Mouse (Mus musculus): ENCODE measurements around the gene Cd68. TPM values are rescaled to one million over a fixed set of nuclear protein-coding genes. Genes with fewer than 3 reads are reported as not detected.

The Cd68 gene
- polyA plus RNA-seq, 1 experiment from 2014 or later = 5.2 TPM

DNA sequence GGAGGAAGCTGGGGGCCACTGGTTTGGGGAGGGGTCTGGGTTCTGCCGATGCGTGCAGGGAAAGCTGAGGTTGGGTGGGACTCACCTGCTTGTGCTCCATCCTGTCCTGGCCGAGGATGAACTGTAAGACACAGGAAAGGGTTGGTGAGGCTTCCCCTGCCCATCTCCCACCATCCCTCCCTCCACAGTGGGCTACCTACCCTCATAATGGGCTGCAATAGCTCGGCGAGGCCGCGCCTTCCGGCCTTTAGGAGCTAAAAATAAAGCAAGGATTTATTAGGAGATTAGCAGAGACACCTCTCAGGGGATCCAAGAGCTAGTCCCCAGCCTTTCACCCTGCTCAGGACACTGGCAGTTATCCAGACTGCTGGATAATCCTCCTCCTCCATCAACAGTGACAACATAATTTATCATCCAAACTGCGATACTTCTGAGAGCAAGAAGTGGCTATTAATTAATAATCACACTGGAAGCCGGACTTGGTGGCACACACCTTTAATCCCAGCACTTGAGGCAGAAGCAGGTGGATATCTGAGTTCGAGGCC lies 27.5 kb upstream of the Cd68 start:
- H3K4me3 ChIP-seq = no peak overlapping the region
- no peak overlapping the region for H3K9ac ChIP-seq
- H3K4me1 ChIP-seq (replicated peaks) = peaks cover 14% of the 10 kb centered on the region
- H3K27me3 ChIP-seq (replicated peaks) = no peaks in the 10 kb centered on the region
- H3K4me2 ChIP-seq = no peak overlapping the region
- no peak for ATAC-seq (ENCODE audit: insufficient number of reproducible peaks, low FRiP score)
- no peak overlapping the region for H3K27ac ChIP-seq (ENCODE audit: poor library complexity, severe bottlenecking)
- H3K36me3 ChIP-seq = no peaks in the 10 kb centered on the region
- 0 out of 2 replicates have a peak, but pooled peaks cover under 1% of the 10 kb centered on the region for H3K9me3 ChIP-seq (replicated peaks)
- 57% methylated on average over 11 of the region's 11 CpGs for WGBS

- Histone ChIP-seq H3K27ac (ENCODE audit: poor library complexity, severe bottlenecking) (no peak overlapping the region), H3K4me2 (no peak overlapping the region), H3K36me3 (no peaks in the 10 kb centered on the region), H3K9me3 (replicated peaks) (no peaks in the 10 kb centered on the region), H3K4me3 (no peak overlapping the region), H3K4me1 (replicated peaks) (peaks cover 14% of the 10 kb centered on the region), H3K9ac (no peak overlapping the region), H3K27me3 (replicated peaks) (no peaks in the 10 kb centered on the region)
- whole genome bisulfite sequencing = 89% methylated on average over 6 of the region's 6 CpGs
- no peak for ATAC-seq (ENCODE audit: insufficient number of reproducible peaks, low FRiP score)
These were observed 26.9 kb upstream of the Cd68 start for GRCm38 (mm10) chr11:69692863-69693262.

GRCm38 (mm10) chr11:69692196-69692811 lies 26.4 kb upstream of the Cd68 start:
- H3K27me3 ChIP-seq (replicated peaks) = no peaks in the 10 kb centered on the region
- no peak overlapping the region for H3K4me2 ChIP-seq
- no peaks in the 10 kb centered on the region for H3K36me3 ChIP-seq
- peaks cover 14% of the 10 kb centered on the region for H3K4me1 ChIP-seq (replicated peaks)
- no peak for ATAC-seq (ENCODE audit: insufficient number of reproducible peaks, low FRiP score)
- no peak overlapping the region for H3K27ac ChIP-seq (ENCODE audit: poor library complexity, severe bottlenecking)
- no peaks in the 10 kb centered on the region for H3K9me3 ChIP-seq (replicated peaks)
- WGBS = 62% methylated on average over 9 of the region's 9 CpGs
- H3K4me3 ChIP-seq = no peak overlapping the region
- H3K9ac ChIP-seq = no peak overlapping the region

- H3K9ac ChIP-seq = no peak overlapping the region
- 89% methylated on average over 1 of the region's 1 CpGs for WGBS
- no peaks in the 10 kb centered on the region for H3K36me3 ChIP-seq
- H3K9me3 ChIP-seq (replicated peaks) = no peaks in the 10 kb centered on the region
- ATAC-seq (ENCODE audit: insufficient number of reproducible peaks, low FRiP score) = no peak
- H3K4me3 ChIP-seq = no peak overlapping the region
- peaks cover 27% of the 10 kb centered on the region for H3K4me1 ChIP-seq (replicated peaks)
- no peaks in the 10 kb centered on the region for H3K27me3 ChIP-seq (replicated peaks)
- no peak overlapping the region for H3K27ac ChIP-seq (ENCODE audit: poor library complexity, severe bottlenecking)
- no peak overlapping the region for H3K4me2 ChIP-seq
These were observed 23.9 kb upstream of the Cd68 start for GRCm38 (mm10) chr11:69689891-69690290.

DNA sequence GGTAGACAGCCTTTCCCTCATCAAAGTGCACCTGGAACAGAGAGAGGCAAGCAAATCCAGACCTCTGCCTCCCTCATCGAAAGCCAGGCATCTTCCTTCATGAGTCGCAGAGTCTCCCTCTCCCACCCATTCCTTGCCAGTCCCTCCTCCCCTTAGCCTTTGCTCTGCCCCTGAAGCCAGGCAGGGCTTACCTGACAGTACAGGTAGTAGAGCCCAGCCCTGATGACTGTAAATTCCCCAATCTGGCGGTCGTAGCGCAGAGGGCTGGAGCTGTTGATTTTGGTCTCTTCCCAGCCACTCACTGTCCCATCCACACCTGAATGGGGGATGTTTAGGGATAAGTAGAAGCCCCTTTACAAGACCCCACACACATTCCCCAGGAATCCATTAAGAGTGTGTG lies 21.1 kb upstream of the Cd68 start:
- H3K9ac ChIP-seq = peak overlapping the region; percentile 29; the same call in 1 of the 2 replicates
- 47% methylated on average over 5 of the region's 5 CpGs for WGBS

DNA sequence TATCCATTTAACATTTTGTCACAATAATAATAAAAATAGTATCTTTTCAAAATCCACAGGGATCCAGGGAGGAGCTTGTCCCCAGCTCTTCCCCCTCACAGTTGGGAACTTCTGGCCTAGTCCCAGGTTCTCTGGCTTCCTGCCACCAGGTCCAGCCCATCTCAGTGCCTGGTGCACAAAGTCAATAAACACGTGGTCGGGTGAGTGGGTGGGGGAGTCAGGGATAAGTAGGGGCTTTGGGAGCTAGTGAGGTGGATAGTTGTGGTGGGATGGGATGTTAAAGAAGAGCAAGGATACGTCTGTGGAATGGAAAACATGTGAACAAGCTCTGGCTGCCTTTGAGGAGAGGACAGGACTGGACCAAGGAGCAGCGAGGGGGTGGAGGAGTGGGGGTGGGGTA lies 20.4 kb upstream of the Cd68 start:
- peaks cover 29% of the 10 kb centered on the region for H3K4me1 ChIP-seq (replicated peaks)
- H3K27ac ChIP-seq (ENCODE audit: poor library complexity, severe bottlenecking) = no peak overlapping the region
- H3K27me3 ChIP-seq (replicated peaks) = no peaks in the 10 kb centered on the region
- H3K4me3 ChIP-seq = no peak overlapping the region
- no peaks in the 10 kb centered on the region for H3K36me3 ChIP-seq
- 11% methylated on average over 4 of the region's 4 CpGs for WGBS
- H3K9me3 ChIP-seq (replicated peaks) = no peaks in the 10 kb centered on the region
- no peak overlapping the region for H3K4me2 ChIP-seq
- ATAC-seq (ENCODE audit: insufficient number of reproducible peaks, low FRiP score) = no peak
- peak overlapping the region; percentile 29; the same call in 1 of the 2 replicates for H3K9ac ChIP-seq

More for the DNA sequence above, 21.1 kb upstream of the Cd68 start:
- Histone ChIP-seq H3K9me3 (replicated peaks) (no peaks in the 10 kb centered on the region), H3K4me3 (no peak overlapping the region), H3K27me3 (replicated peaks) (no peaks in the 10 kb centered on the region), H3K27ac (ENCODE audit: poor library complexity, severe bottlenecking) (no peak overlapping the region), H3K36me3 (no peaks in the 10 kb centered on the region), H3K4me2 (no peak overlapping the region), H3K4me1 (replicated peaks) (peaks cover 29% of the 10 kb centered on the region)
- ATAC-seq (ENCODE audit: insufficient number of reproducible peaks, low FRiP score) = no peak

DNA sequence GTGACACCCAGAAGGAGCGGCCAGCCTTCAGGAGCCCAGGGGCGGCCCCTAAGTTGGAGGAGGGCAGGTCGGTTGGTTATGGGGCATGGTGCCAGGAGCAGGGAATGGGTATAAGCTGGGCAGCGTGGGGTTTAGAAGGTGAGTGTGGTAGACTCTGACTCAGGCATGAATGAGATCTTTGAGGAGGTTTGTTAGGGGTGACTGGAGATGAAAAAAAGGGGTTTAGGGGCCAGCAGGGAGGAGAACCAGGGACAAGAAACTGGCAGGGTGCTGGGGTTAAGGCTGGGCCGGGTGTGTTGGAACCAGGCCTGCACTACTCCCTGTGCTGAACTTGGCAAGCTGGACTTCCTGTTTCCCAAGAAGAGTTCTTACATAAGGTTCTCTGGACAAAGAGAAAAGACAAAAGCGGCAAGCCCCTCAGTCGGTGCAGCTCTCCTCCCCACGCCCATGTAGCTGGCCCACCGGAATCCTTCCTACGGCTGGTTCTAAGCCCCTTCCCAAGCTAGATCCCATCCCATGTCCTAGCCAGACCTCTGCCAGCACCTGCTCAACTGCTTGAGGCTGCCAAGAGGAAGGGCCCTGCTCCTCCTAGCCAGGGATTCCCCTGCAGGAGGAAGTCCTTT lies 19.7 kb upstream of the Cd68 start, which contains the start of gene Tnfsf13:
Tnfsf13 (minus strand) TSS at position 259 of the 623 bp plus-strand sequence.
- H3K27me3 ChIP-seq (replicated peaks) = no peaks in the 10 kb centered on the region
- H3K4me2 ChIP-seq = peak within 1 kb of the TSS; percentile 30; the same call in 1 of the 2 replicates
- no peaks in the 10 kb centered on the region for H3K36me3 ChIP-seq
- ATAC-seq (ENCODE audit: insufficient number of reproducible peaks, low FRiP score) = no peak
- peak within 1 kb of the TSS; percentile 29; the same call in 1 of the 2 replicates for H3K9ac ChIP-seq
- H3K27ac ChIP-seq (ENCODE audit: poor library complexity, severe bottlenecking) = peak within 1 kb of the TSS; percentile 77
- 64% methylated on average over 10 of the region's 10 CpGs for WGBS
- peaks cover 34% of the 10 kb centered on the region for H3K4me1 ChIP-seq (replicated peaks)
- no peaks in the 10 kb centered on the region for H3K9me3 ChIP-seq (replicated peaks)
- no peak within 1 kb of the TSS for H3K4me3 ChIP-seq

- Histone ChIP-seq H3K9ac (no peak overlapping the region), H3K4me1 (replicated peaks) (peaks cover 41% of the 10 kb centered on the region), H3K4me2 (no peak overlapping the region), H3K36me3 (peaks cover 5% of the 10 kb centered on the region), H3K27ac (ENCODE audit: poor library complexity, severe bottlenecking) (peak overlapping the region; percentile 51; the same call in 1 of the 2 replicates), H3K4me3 (no peak overlapping the region), H3K27me3 (replicated peaks) (no peaks in the 10 kb centered on the region), H3K9me3 (replicated peaks) (no peaks in the 10 kb centered on the region)
- ATAC-seq (ENCODE audit: insufficient number of reproducible peaks, low FRiP score) = no peak
- WGBS = 80% methylated on average over 6 of the region's 6 CpGs
These were observed 19.0 kb upstream of the Cd68 start for GRCm38 (mm10) chr11:69684936-69685335.

GRCm38 (mm10) chr11:69684128-69684745 lies 18.3 kb upstream of the Cd68 start:
- no peaks in the 10 kb centered on the region for H3K27me3 ChIP-seq (replicated peaks)
- 79% methylated on average over 12 of the region's 12 CpGs for WGBS
- H3K4me1 ChIP-seq (replicated peaks) = peaks cover 47% of the 10 kb centered on the region
- no peaks in the 10 kb centered on the region for H3K9me3 ChIP-seq (replicated peaks)
- H3K27ac ChIP-seq (ENCODE audit: poor library complexity, severe bottlenecking) = no peak overlapping the region
- H3K36me3 ChIP-seq = peaks cover 12% of the 10 kb centered on the region
- H3K4me3 ChIP-seq = no peak overlapping the region
- no peak for ATAC-seq (ENCODE audit: insufficient number of reproducible peaks, low FRiP score)
- H3K4me2 ChIP-seq = no peak overlapping the region
- H3K9ac ChIP-seq = no peak overlapping the region

DNA sequence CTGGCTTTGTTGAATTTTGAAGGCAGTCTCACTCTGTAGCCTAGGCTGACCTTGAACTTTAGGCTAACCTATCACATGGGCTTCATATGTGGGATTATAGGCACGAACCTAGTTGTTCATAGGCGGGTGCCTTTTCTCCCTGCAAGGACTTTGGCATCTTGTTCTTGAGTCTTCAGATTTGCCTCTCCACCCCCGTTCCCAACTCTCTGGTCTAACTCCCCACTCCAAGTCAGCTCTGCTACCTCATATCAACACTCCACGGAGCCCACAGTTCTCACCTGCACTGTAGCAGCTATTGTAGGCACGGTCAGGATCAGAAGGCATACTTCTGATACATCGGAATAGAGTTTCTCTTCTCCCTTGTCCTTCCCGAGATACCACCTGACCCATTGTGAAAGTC lies 17.6 kb upstream of the Cd68 start:
- 69% methylated on average over 7 of the region's 7 CpGs for WGBS
- no peak overlapping the region for H3K27ac ChIP-seq (ENCODE audit: poor library complexity, severe bottlenecking)
- no peak overlapping the region for H3K4me3 ChIP-seq
- H3K9me3 ChIP-seq (replicated peaks) = no peaks in the 10 kb centered on the region
- no peak overlapping the region for H3K4me2 ChIP-seq
- H3K27me3 ChIP-seq (replicated peaks) = no peaks in the 10 kb centered on the region
- no peak for ATAC-seq (ENCODE audit: insufficient number of reproducible peaks, low FRiP score)
- peaks cover 18% of the 10 kb centered on the region for H3K36me3 ChIP-seq
- peaks cover 48% of the 10 kb centered on the region for H3K4me1 ChIP-seq (replicated peaks)
- H3K9ac ChIP-seq = no peak overlapping the region

GRCm38 (mm10) chr11:69682840-69683533 lies 17.0 kb upstream of the Cd68 start:
- WGBS = 27% methylated on average over 12 of the region's 12 CpGs
- H3K36me3 ChIP-seq = peaks cover 24% of the 10 kb centered on the region
- no peaks in the 10 kb centered on the region for H3K27me3 ChIP-seq (replicated peaks)
- ATAC-seq (ENCODE audit: insufficient number of reproducible peaks, low FRiP score) = no peak
- H3K9ac ChIP-seq = 0 out of 2 replicates have a peak overlapping the region, but pooled peaks have one; percentile 35
- peak overlapping the region; percentile 67 for H3K4me3 ChIP-seq
- no peaks in the 10 kb centered on the region for H3K9me3 ChIP-seq (replicated peaks)
- H3K4me1 ChIP-seq (replicated peaks) = peaks cover 48% of the 10 kb centered on the region
- H3K27ac ChIP-seq (ENCODE audit: poor library complexity, severe bottlenecking) = no peak overlapping the region
- peak overlapping the region; percentile 91 for H3K4me2 ChIP-seq
